Mouse (Mus musculus) kidney, adult 2 months (tissue): ENCODE measurements around the gene Katna1.

Experiments
- CTCF ChIP-seq: fragments of 200-500 bp; conservative IDR thresholded peaks from 2 replicates; pipeline ENCODE4 v1.5.1; 2011; ENCODE audit warnings: low read depth, mild to moderate bottlenecking, control low read depth, low read length, moderate library complexity, mixed read lengths; ENCODE audit not compliant: insufficient read depth, insufficient read length
- POLR2A ChIP-seq: fragments of 200-500 bp; IDR thresholded peaks from one replicate; pipeline ENCODE4 v1.6.1; 2011; ENCODE audit warnings: low read depth, low read length, control low read depth

DNA sequence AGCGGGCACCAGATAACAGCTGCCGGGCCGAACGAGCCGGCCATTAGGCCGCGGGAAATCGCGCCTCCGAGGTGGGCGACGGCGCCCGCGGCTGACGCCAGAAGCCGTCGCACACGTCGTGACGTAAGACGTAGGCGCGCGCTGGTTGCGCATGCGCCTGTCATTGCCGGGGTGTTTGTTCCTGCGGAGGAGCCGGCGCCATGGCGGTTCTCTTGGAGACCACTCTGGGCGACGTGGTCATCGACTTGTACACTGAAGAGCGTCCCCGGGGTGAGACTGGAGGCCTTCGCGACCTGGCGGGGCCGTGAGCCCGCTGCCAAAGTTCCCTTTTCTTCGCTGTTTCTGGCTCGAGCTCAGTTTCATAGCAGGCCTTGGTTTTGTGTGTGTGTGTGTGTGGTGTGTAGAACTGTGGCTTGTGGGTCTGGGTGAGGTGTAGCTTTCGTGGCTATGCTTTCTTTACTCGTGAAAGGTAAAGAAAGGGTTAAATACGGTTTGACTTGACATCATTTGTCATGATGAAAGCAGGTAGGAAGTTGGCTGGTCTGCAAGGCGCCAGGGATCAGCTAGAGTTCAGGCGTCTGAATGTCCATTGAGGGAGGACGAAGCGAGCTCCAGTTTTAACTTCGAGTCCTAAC, 67.1 kb downstream of the Katna1 start, which contains the start of the genes Ginm1 and Ppil4:
- TF ChIP-seq CTCF (no peak), POLR2A (peak; percentile 25)
